Mouse (Mus musculus): ENCODE data around the gene Fpr1. TPM values are rescaled to one million over a fixed set of nuclear protein-coding genes. Genes with fewer than 3 reads are reported as not detected.

Fpr1 gene
- polyA plus RNA-seq, 1 experiment from 2014 or later, result 0.30 TPM

- Histone ChIP-seq H3K4me3 (ENCODE audit: low read depth, low read length) (peak overlapping the region; percentile 84), H3K9ac (replicated peaks; ENCODE audit: low read depth, low read length) (0 out of 2 replicates have a peak overlapping the region, but pooled peaks have one; percentile 83), H3K27me3 (ENCODE audit: control insufficient read depth, insufficient read depth, low read length) (no peaks in the 10 kb centered on the region), H3K36me3 (ENCODE audit: control insufficient read depth, insufficient read depth, low read length) (peaks cover 30% of the 10 kb centered on the region), H3K4me2 (replicated peaks; ENCODE audit: low read depth, low read length) (peak overlapping the region; percentile 73), H3K4me1 (ENCODE audit: control insufficient read depth, insufficient read depth, low read length) (peaks cover 43% of the 10 kb centered on the region), H3K9me3 (ENCODE audit: control insufficient read depth, low read depth, low read length) (no peaks in the 10 kb centered on the region), H3K27ac (ENCODE audit: low read length) (no peak overlapping the region)
- 57% methylated on average over 7 of the region's 7 CpGs for WGBS
- no peak for ATAC-seq (ENCODE audit: insufficient number of reproducible peaks, insufficient read depth, low FRiP score, low read depth)
These were observed 53.0 kb downstream of the Fpr1 start for GRCm38 (mm10) chr17:17830731-17831130.

- Histone ChIP-seq H3K27me3 (ENCODE audit: control insufficient read depth, insufficient read depth, low read length) (no peaks in the 10 kb centered on the region), H3K36me3 (ENCODE audit: control insufficient read depth, insufficient read depth, low read length) (peaks cover 30% of the 10 kb centered on the region), H3K4me3 (ENCODE audit: low read depth, low read length) (peak overlapping the region; percentile 84), H3K4me1 (ENCODE audit: control insufficient read depth, insufficient read depth, low read length) (peaks cover 42% of the 10 kb centered on the region), H3K4me2 (replicated peaks; ENCODE audit: low read depth, low read length) (peak overlapping the region; percentile 73), H3K27ac (ENCODE audit: low read length) (peak overlapping the region; percentile 99; the same call in 1 of the 2 replicates), H3K9ac (replicated peaks; ENCODE audit: low read depth, low read length) (peak overlapping the region; percentile 83), H3K9me3 (ENCODE audit: control insufficient read depth, low read depth, low read length) (no peaks in the 10 kb centered on the region)
- ATAC-seq (ENCODE audit: insufficient number of reproducible peaks, insufficient read depth, low FRiP score, low read depth), result no peak
- 32% methylated on average over 23 of the region's 23 CpGs for WGBS
These were observed 53.8 kb downstream of the Fpr1 start for GRCm38 (mm10) chr17:17829816-17830535.

GRCm38 (mm10) chr17:17829052-17829785 is 54.5 kb downstream of the Fpr1 start:
- H3K9me3 ChIP-seq (ENCODE audit: control insufficient read depth, low read depth, low read length), result no peaks in the 10 kb centered on the region
- H3K4me2 ChIP-seq (replicated peaks; ENCODE audit: low read depth, low read length), result peak overlapping the region; percentile 73
- H3K9ac ChIP-seq (replicated peaks; ENCODE audit: low read depth, low read length), result peak overlapping the region; percentile 83
- H3K36me3 ChIP-seq (ENCODE audit: control insufficient read depth, insufficient read depth, low read length), result peaks cover 30% of the 10 kb centered on the region
- under 1% methylated on average over 6 of the region's 6 CpGs for WGBS
- H3K4me1 ChIP-seq (ENCODE audit: control insufficient read depth, insufficient read depth, low read length), result peaks cover 34% of the 10 kb centered on the region
- no peak for ATAC-seq (ENCODE audit: insufficient number of reproducible peaks, insufficient read depth, low FRiP score, low read depth)
- peak overlapping the region; percentile 84 for H3K4me3 ChIP-seq (ENCODE audit: low read depth, low read length)
- peak overlapping the region; percentile 99 for H3K27ac ChIP-seq (ENCODE audit: low read length)
- H3K27me3 ChIP-seq (ENCODE audit: control insufficient read depth, insufficient read depth, low read length), result no peaks in the 10 kb centered on the region

GRCm38 (mm10) chr17:17828191-17828981 is 55.4 kb downstream of the Fpr1 start:
- Histone ChIP-seq H3K9ac (replicated peaks; ENCODE audit: low read depth, low read length) (peak overlapping the region; percentile 83), H3K4me3 (ENCODE audit: low read depth, low read length) (peak overlapping the region; percentile 84), H3K27ac (ENCODE audit: low read length) (peak overlapping the region; percentile 99), H3K9me3 (ENCODE audit: control insufficient read depth, low read depth, low read length) (no peaks in the 10 kb centered on the region), H3K36me3 (ENCODE audit: control insufficient read depth, insufficient read depth, low read length) (peaks cover 22% of the 10 kb centered on the region), H3K4me1 (ENCODE audit: control insufficient read depth, insufficient read depth, low read length) (peaks cover 26% of the 10 kb centered on the region), H3K27me3 (ENCODE audit: control insufficient read depth, insufficient read depth, low read length) (no peaks in the 10 kb centered on the region), H3K4me2 (replicated peaks; ENCODE audit: low read depth, low read length) (peak overlapping the region; percentile 73)
- ATAC-seq (ENCODE audit: insufficient number of reproducible peaks, insufficient read depth, low FRiP score, low read depth), result peak; percentile 62
- WGBS, result under 1% methylated on average over 13 of the region's 15 CpGs

- H3K36me3 ChIP-seq (ENCODE audit: control insufficient read depth, insufficient read depth, low read length), result peaks cover 18% of the 10 kb centered on the region
- no peaks in the 10 kb centered on the region for H3K9me3 ChIP-seq (ENCODE audit: control insufficient read depth, low read depth, low read length)
- H3K27me3 ChIP-seq (ENCODE audit: control insufficient read depth, insufficient read depth, low read length), result no peaks in the 10 kb centered on the region
- peak overlapping the region; percentile 83 for H3K9ac ChIP-seq (replicated peaks; ENCODE audit: low read depth, low read length)
- peak overlapping the region; percentile 84 for H3K4me3 ChIP-seq (ENCODE audit: low read depth, low read length)
- peak overlapping the region; percentile 73 for H3K4me2 ChIP-seq (replicated peaks; ENCODE audit: low read depth, low read length)
- peaks cover 21% of the 10 kb centered on the region for H3K4me1 ChIP-seq (ENCODE audit: control insufficient read depth, insufficient read depth, low read length)
- ATAC-seq (ENCODE audit: insufficient number of reproducible peaks, insufficient read depth, low FRiP score, low read depth), result peak; percentile 19; the same call in 1 of the 2 replicates
- peak overlapping the region; percentile 99 for H3K27ac ChIP-seq (ENCODE audit: low read length)
- under 1% methylated on average over 13 of the region's 13 CpGs for WGBS
These were observed 56.0 kb downstream of the Fpr1 start for GRCm38 (mm10) chr17:17827658-17828190.

GRCm38 (mm10) chr17:17826751-17827657 is 56.7 kb downstream of the Fpr1 start, which contains the start of gene Spaca6:
Spaca6 (plus strand) TSS chr17:17827158.
- 0% methylated on average over 35 of the region's 42 CpGs for WGBS
- H3K4me2 ChIP-seq (replicated peaks; ENCODE audit: low read depth, low read length), result peak within 1 kb of the TSS; percentile 73
- H3K9me3 ChIP-seq (ENCODE audit: control insufficient read depth, low read depth, low read length), result no peaks in the 10 kb centered on the region
- H3K4me3 ChIP-seq (ENCODE audit: low read depth, low read length), result peak within 1 kb of the TSS; percentile 84
- H3K27me3 ChIP-seq (ENCODE audit: control insufficient read depth, insufficient read depth, low read length), result no peaks in the 10 kb centered on the region
- peaks cover 16% of the 10 kb centered on the region for H3K4me1 ChIP-seq (ENCODE audit: control insufficient read depth, insufficient read depth, low read length)
- peaks cover 11% of the 10 kb centered on the region for H3K36me3 ChIP-seq (ENCODE audit: control insufficient read depth, insufficient read depth, low read length)
- peak; percentile 87 for ATAC-seq (ENCODE audit: insufficient number of reproducible peaks, insufficient read depth, low FRiP score, low read depth)
- H3K27ac ChIP-seq (ENCODE audit: low read length), result peak within 1 kb of the TSS; percentile 99
- peak within 1 kb of the TSS; percentile 83 for H3K9ac ChIP-seq (replicated peaks; ENCODE audit: low read depth, low read length)

All from stomach, embryonic 14.5 days (tissue).